Mouse (Mus musculus) embryonic facial prominence, embryonic 12.5 days (tissue): ENCODE data around the gene Nradd. TPM values are rescaled to one million over a fixed set of nuclear protein-coding genes. Genes with fewer than 3 reads are reported as not detected.

Experiments used
- ATAC-seq: fragments of 200-750 bp; cut with Nextera tagmentation; 2 replicates; pipeline ENCODE4 v1.8.0; 2017; ENCODE audit not compliant: insufficient number of reproducible peaks, insufficient read depth, low FRiP score, low TSS enrichment
- H3K27ac ChIP-seq: fragments of 300-500 bp; sonication (generic); 2 replicates; pipeline ENCODE4 v1.5.1; 2016; ENCODE audit warnings: mild to moderate bottlenecking
- H3K27me3 ChIP-seq: fragments of 300-500 bp; sonication (generic); 2 replicates; pipeline ENCODE4 v1.6.1; 2016; ENCODE audit warnings: mild to moderate bottlenecking, moderate library complexity
- H3K36me3 ChIP-seq: fragments of 300-500 bp; sonication (generic); 2 replicates; pipeline ENCODE4 v1.6.1; 2016; ENCODE audit warnings: mild to moderate bottlenecking
- H3K4me1 ChIP-seq: fragments of 300-500 bp; sonication (generic); 2 replicates; pipeline ENCODE4 v1.6.1; 2016
- H3K4me2 ChIP-seq: fragments of 300-500 bp; sonication (generic); replicated peaks from 2 replicates; pipeline ENCODE4 v1.6.1; 2016; ENCODE audit warnings: mild to moderate bottlenecking, moderate library complexity
- H3K4me3 ChIP-seq: fragments of 300-500 bp; sonication (generic); 2 replicates; pipeline ENCODE4 v1.5.1; 2016; ENCODE audit warnings: mild to moderate bottlenecking
- H3K9ac ChIP-seq: fragments of 300-500 bp; sonication (generic); 2 replicates; pipeline ENCODE4 v1.6.1; 2016; ENCODE audit warnings: mild to moderate bottlenecking, moderate library complexity
- H3K9me3 ChIP-seq: fragments of 300-500 bp; sonication (generic); 2 replicates; pipeline ENCODE4 v1.6.1; 2016; ENCODE audit warnings: mild to moderate bottlenecking, moderate library complexity
- WGBS: fragments of 180-500 bp; shearing (Covaris S2); methylation state at CpG from one replicate; pipeline ENCODE4 v1.1.7; 2016; 5-methylcytosine and 5-hydroxymethylcytosine counted together
- polyA plus RNA-seq: library from polyadenylated mRNA; unstranded; fragments of >200 nt; fragmentation: Nextera tagmentation; extraction: Ambion mirVana; gene quantifications from 2 replicates; pipeline ENCODE4 v1.2.1, GENCODE M21; 2016

Gene Nradd
- polyA plus RNA-seq, 1 experiment from 2014 or later = 58.8 TPM

GRCm38 (mm10) chr9:110630171-110630570 is 5.9 kb upstream of the Nradd start:
- no peak overlapping the region for H3K4me3 ChIP-seq
- WGBS = 83% methylated on average over 15 of the region's 15 CpGs
- no peak overlapping the region for H3K4me2 ChIP-seq
- no peak overlapping the region for H3K9ac ChIP-seq
- H3K9me3 ChIP-seq = no peaks in the 10 kb centered on the region
- peaks cover 53% of the 10 kb centered on the region for H3K27me3 ChIP-seq
- H3K36me3 ChIP-seq = no peaks in the 10 kb centered on the region
- no peak overlapping the region for H3K27ac ChIP-seq
- no peak for ATAC-seq
- H3K4me1 ChIP-seq = peaks cover 16% of the 10 kb centered on the region

- Histone ChIP-seq H3K27ac (peak overlapping the region; percentile 87), H3K4me1 (peaks cover 15% of the 10 kb centered on the region), H3K9ac (peak overlapping the region; percentile 73), H3K4me3 (peak overlapping the region; percentile 50), H3K9me3 (no peaks in the 10 kb centered on the region), H3K36me3 (peaks cover 26% of the 10 kb centered on the region), H3K27me3 (0 out of 2 replicates have a peak, but pooled peaks cover 8% of the 10 kb centered on the region), H3K4me2 (peak overlapping the region; percentile 92)
- ATAC-seq = no peak
- WGBS = 64% methylated on average over 11 of the region's 11 CpGs
Observed at GRCm38 (mm10) chr9:110625350-110625908, 1.2 kb upstream of the Nradd start.

- WGBS = 46% methylated on average over 8 of the region's 8 CpGs
- Histone ChIP-seq H3K36me3 (peaks cover 44% of the 10 kb centered on the region), H3K27ac (peak overlapping the region; percentile 87)
Observed at GRCm38 (mm10) chr9:110623416-110624195, 646 bp downstream of the Nradd start.

GRCm38 (mm10) chr9:110622621-110623219 is 1.5 kb downstream of the Nradd start:
- ATAC-seq = no peak
- Histone ChIP-seq H3K9me3 (no peaks in the 10 kb centered on the region), H3K4me2 (peak overlapping the region; percentile 92), H3K4me1 (peaks cover 15% of the 10 kb centered on the region), H3K9ac (no peak overlapping the region), H3K4me3 (no peak overlapping the region), H3K27ac (no peak overlapping the region), H3K36me3 (peaks cover 52% of the 10 kb centered on the region), H3K27me3 (no peaks in the 10 kb centered on the region)
- 85% methylated on average over 12 of the region's 12 CpGs for WGBS

More at GRCm38 (mm10) chr9:110623416-110624195, 646 bp downstream of the Nradd start:
- Histone ChIP-seq H3K4me2 (peak overlapping the region; percentile 92), H3K9ac (peak overlapping the region; percentile 73), H3K9me3 (no peaks in the 10 kb centered on the region), H3K27me3 (no peaks in the 10 kb centered on the region), H3K4me3 (peak overlapping the region; percentile 50), H3K4me1 (peaks cover 15% of the 10 kb centered on the region)
- no peak for ATAC-seq

- no peak for ATAC-seq
Observed at GRCm38 (mm10) chr9:110620685-110621084, 3.6 kb downstream of the Nradd start.

GRCm38 (mm10) chr9:110620180-110620579 is 4.1 kb downstream of the Nradd start:
- ATAC-seq = no peak
- peaks cover 12% of the 10 kb centered on the region for H3K4me1 ChIP-seq
- H3K9me3 ChIP-seq = no peaks in the 10 kb centered on the region
- H3K4me3 ChIP-seq = no peak overlapping the region
- H3K4me2 ChIP-seq = no peak overlapping the region
- H3K27ac ChIP-seq = no peak overlapping the region
- H3K27me3 ChIP-seq = no peaks in the 10 kb centered on the region
- H3K36me3 ChIP-seq = peaks cover 75% of the 10 kb centered on the region
- no peak overlapping the region for H3K9ac ChIP-seq
- 89% methylated on average over 7 of the region's 7 CpGs for WGBS

More at GRCm38 (mm10) chr9:110620685-110621084, 3.6 kb downstream of the Nradd start:
- Histone ChIP-seq H3K4me1 (peaks cover 15% of the 10 kb centered on the region), H3K27me3 (no peaks in the 10 kb centered on the region), H3K27ac (no peak overlapping the region), H3K4me3 (no peak overlapping the region), H3K9ac (no peak overlapping the region), H3K36me3 (peaks cover 70% of the 10 kb centered on the region), H3K4me2 (no peak overlapping the region), H3K9me3 (no peaks in the 10 kb centered on the region)
- 92% methylated on average over 7 of the region's 7 CpGs for WGBS

GRCm38 (mm10) chr9:110617081-110617480 is 7.2 kb downstream of the Nradd start:
- H3K9me3 ChIP-seq = no peaks in the 10 kb centered on the region
- 89% methylated on average over 3 of the region's 3 CpGs for WGBS
- no peak overlapping the region for H3K4me2 ChIP-seq
- H3K36me3 ChIP-seq = peaks cover 83% of the 10 kb centered on the region
- no peak overlapping the region for H3K4me3 ChIP-seq
- H3K4me1 ChIP-seq = no peaks in the 10 kb centered on the region
- no peaks in the 10 kb centered on the region for H3K27me3 ChIP-seq
- no peak for ATAC-seq
- H3K27ac ChIP-seq = no peak overlapping the region
- H3K9ac ChIP-seq = no peak overlapping the region

- Histone ChIP-seq H3K9me3 (no peaks in the 10 kb centered on the region), H3K27me3 (no peaks in the 10 kb centered on the region), H3K36me3 (peaks cover 59% of the 10 kb centered on the region), H3K4me3 (no peak overlapping the region), H3K4me2 (no peak overlapping the region), H3K9ac (no peak overlapping the region), H3K4me1 (no peaks in the 10 kb centered on the region), H3K27ac (no peak overlapping the region)
- WGBS = 87% methylated on average over 3 of the region's 3 CpGs
- ATAC-seq = no peak
Observed at GRCm38 (mm10) chr9:110611471-110611870, 12.8 kb downstream of the Nradd start.

GRCm38 (mm10) chr9:110583521-110583920 is 40.7 kb downstream of the Nradd start:
- no peaks in the 10 kb centered on the region for H3K27me3 ChIP-seq
- WGBS = 90% methylated on average over 1 of the region's 1 CpGs
- H3K27ac ChIP-seq = no peak overlapping the region
- H3K4me3 ChIP-seq = no peak overlapping the region
- ATAC-seq = no peak
- H3K9me3 ChIP-seq = no peaks in the 10 kb centered on the region
- H3K4me2 ChIP-seq = no peak overlapping the region
- no peak overlapping the region for H3K9ac ChIP-seq
- no peaks in the 10 kb centered on the region for H3K4me1 ChIP-seq
- H3K36me3 ChIP-seq = peaks cover 14% of the 10 kb centered on the region; the same call in 1 of the 2 replicates

- ATAC-seq = no peak
- no peaks in the 10 kb centered on the region for H3K9me3 ChIP-seq
- H3K4me2 ChIP-seq = no peak overlapping the region
- H3K9ac ChIP-seq = no peak overlapping the region
- H3K27ac ChIP-seq = no peak overlapping the region
- H3K27me3 ChIP-seq = no peaks in the 10 kb centered on the region
- WGBS = 88% methylated on average over 2 of the region's 2 CpGs
- peaks cover 18% of the 10 kb centered on the region; the same call in 1 of the 2 replicates for H3K36me3 ChIP-seq
- no peak overlapping the region for H3K4me3 ChIP-seq
- H3K4me1 ChIP-seq = no peaks in the 10 kb centered on the region
Observed at GRCm38 (mm10) chr9:110582161-110582560, 42.1 kb downstream of the Nradd start.
